Mouse (Mus musculus): ENCODE data around the gene Fgd6.

The Fgd6 gene

DNA sequence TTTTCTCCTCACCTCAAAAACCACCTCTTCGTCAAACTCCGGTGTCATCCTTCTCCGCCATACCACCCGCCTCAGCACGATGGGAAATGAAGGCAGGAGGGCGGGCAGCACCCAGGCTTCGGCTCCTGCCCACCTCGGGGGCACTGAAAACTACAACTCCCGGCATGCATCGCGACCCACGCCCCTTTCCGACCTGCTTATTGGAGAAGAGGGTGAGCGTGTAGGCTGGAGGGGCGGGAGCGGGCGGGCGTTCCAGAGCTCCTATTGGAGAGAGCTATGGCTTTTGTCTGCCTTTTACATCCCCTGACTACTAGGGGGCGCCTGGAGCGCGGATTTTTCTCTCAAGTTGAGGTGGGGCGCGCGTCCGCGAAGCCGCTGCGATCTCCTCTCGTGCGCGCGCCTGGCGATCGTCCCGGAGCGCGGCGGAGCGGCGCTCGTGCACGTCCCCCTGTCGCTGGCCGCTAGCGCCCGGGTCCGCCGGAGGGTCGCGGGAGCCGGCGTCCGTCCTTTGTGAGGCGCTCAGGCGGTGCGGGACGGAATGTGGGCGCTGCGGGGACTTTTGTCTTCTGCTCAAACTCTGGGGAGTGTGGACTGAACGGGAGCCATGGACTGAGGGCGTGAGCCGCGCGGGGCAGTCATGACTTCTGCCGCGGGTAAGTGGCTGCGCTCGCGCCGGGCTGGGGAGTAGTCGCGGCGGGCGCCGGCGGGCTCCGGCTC lies at the start of gene Fgd6, which contains the start of gene Vezt:
Fgd6 (plus strand) TSS at position 344 of the 717 bp plus-strand sequence.
Vezt (minus strand) TSS at position 160 of the 717 bp plus-strand sequence.
- peak; percentile 98 for DNase-seq (ENCODE audit: extremely low read depth, low read depth)

DNA sequence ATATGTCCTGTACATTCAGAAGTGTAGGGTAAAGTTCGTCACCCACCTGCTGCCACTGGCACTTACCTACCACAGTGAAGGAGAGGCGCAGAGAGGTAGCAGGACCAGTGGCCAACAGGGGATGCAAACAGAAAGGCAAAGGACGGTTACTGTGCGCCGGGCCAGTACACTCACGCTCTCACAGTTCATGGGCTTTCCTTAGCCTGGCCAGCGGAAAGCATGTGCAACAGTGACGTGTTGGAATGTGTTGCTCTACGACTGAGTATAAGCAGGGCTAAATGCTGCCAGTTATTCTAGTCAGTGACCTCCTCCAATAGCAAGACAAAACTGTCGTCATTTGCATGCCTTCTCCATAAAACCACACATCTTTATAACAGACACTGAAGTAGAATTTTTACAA lies 41.7 kb upstream of the Fgd6 start:
- DNase-seq (ENCODE audit: extremely low read depth, low read depth): no peak

DNA sequence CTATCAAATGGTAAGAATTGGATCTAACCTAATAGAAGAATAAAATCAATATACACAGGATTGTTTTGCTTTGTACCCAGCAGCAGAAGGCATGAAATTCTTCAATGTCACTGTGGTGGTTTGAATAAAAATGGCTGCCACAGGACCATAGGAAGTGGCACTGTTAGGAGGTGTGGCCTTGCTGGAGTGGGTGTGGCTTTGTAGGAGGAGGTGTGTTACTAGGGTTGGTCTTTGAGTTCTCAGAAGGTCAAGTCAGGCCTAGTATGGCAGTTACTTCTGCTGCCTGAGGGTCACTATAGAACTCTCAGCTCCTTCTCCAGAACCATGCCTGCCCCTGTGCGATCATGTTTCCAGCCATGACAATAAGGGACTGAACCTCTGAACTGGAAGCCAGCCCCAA lies 40.7 kb upstream of the Fgd6 start:
- no peak for DNase-seq (ENCODE audit: extremely low read depth, low read depth)

DNA sequence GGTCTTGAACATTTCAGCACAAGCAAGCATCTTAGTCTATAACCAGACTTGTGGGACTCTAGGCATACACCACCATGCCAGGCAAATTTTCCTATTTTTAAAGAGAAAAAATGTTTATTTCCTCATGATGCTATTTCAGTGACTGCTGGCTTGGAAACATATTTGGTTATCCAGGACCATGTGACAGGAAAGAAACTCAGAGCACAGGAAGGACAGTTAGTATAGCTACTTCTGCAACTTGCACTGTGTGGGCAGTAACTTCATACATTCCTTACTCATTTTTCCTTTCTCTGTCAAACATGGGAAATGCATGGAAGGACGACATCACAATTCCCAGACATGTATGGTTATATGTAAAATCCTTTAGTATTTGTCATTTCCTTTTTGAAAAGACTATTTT lies 36.4 kb upstream of the Fgd6 start:
- no peak for DNase-seq (ENCODE audit: extremely low read depth, low read depth)

DNA sequence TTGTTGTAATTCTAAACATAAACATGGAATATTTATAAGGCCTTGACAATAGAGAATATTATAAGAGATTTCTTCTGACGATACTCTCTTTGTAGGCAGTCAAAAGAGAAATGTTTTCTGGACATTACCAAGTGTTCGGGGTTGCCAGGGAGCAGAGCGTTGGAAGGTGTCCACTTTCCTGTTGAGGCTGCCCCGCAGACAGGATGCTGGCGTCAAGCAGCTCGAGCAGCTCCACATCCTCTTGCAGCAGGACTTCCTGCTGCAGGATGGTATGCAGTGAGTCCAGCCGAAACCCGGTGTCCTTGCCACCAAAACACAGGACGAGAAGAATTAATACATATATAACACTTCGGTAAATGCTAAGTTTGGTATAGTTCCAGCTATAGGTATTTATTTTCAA lies 35.6 kb upstream of the Fgd6 start:
- DNase-seq (ENCODE audit: extremely low read depth, low read depth): no peak

- no peak for DNase-seq (ENCODE audit: extremely low read depth, low read depth)
Observed at GRCm38 (mm10) chr10:94008356-94008755, 27.4 kb upstream of the Fgd6 start.

GRCm38 (mm10) chr10:94009991-94010679 lies 25.7 kb upstream of the Fgd6 start:
- DNase-seq (ENCODE audit: extremely low read depth, low read depth): no peak

GRCm38 (mm10) chr10:94011024-94011423 lies 24.8 kb upstream of the Fgd6 start:
- no peak for DNase-seq (ENCODE audit: extremely low read depth, low read depth)

DNA sequence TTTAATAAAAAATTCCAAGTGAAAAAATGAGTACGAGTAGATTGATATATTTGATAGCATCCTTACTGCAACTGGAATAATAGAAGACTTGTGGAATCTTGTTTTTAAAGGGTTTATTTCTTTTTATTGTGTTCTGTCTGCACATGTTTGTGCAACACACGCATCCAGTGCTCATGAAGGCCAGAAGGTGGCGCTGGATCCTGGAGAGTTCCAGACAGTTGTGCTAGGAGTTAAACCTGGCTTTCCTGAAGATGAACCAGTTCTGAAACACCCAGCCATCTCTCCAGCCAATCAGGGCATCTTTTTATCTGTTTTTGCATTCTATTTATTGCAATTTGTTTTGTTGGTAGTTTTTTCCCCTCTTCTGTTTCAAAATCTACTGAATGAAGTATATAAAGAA lies 22.6 kb upstream of the Fgd6 start:
- DNase-seq (ENCODE audit: extremely low read depth, low read depth): peak; percentile 43

GRCm38 (mm10) chr10:94014200-94014599 lies 21.6 kb upstream of the Fgd6 start:
- no peak for DNase-seq (ENCODE audit: extremely low read depth, low read depth)

DNA sequence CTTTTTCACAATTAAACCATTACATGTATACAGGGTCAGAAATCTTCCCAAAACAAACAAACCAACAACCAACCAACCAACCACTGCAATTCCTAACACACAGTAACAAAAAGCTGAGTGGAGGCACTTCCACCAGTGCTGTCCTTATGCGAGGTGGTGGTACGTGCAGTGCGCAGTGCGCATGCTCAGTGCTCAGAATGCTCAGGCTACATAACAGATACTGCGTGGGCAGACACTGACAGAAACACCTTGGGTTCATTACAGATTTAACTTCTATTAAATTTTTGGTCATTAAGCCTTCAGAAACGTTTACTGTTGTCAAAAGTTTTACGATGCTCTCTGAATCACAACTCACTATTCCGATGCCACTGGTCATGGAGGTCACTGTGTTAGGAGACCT lies 18.3 kb upstream of the Fgd6 start:
- DNase-seq (ENCODE audit: extremely low read depth, low read depth): no peak

DNA sequence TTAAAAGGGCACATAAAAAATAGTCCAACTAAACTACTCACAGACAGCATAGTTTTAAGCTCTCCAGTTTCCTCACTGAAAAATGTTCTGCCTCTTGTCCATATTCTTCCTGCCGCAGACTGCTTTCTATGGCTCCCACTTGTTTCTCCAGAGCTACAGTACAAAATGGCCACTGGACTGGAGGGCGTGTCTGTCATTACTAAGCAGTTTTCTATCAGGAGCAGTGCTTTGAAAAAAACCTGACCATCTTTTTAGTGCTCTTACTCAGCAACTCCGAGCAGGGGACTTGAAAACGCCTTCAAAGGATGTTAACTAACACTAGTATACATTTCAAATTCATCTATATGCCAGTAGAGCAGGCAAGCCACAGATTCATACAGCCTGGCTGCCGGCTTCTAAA lies 15.2 kb upstream of the Fgd6 start:
- DNase-seq (ENCODE audit: extremely low read depth, low read depth): peak; percentile 55

- no peak for DNase-seq (ENCODE audit: extremely low read depth, low read depth)
Observed at GRCm38 (mm10) chr10:94021059-94021458, 14.7 kb upstream of the Fgd6 start.

- no peak for DNase-seq (ENCODE audit: extremely low read depth, low read depth)
Observed at GRCm38 (mm10) chr10:94025079-94025478, 10.7 kb upstream of the Fgd6 start.

GRCm38 (mm10) chr10:94028493-94028892 lies 7.3 kb upstream of the Fgd6 start:
- DNase-seq (ENCODE audit: extremely low read depth, low read depth): no peak

DNA sequence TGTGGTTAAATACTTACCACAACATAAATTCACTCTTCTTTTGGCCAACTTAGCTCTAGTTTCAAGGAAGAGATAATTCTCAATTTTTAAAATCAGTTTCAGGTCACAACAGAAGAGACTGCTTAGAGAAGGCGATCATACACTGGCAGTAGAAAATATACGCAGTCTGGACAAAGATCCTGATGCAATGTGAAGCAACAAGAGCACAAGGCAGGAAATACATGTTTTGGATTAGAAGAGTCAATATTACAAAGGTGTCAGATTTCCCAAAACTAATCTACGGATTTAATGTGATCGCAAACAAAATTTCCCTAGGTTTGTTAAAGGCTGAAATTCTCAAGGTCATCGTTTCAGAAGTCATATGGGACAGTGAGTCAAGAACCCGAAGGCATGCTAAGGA lies 4.6 kb upstream of the Fgd6 start:
- DNase-seq (ENCODE audit: extremely low read depth, low read depth): no peak

DNA sequence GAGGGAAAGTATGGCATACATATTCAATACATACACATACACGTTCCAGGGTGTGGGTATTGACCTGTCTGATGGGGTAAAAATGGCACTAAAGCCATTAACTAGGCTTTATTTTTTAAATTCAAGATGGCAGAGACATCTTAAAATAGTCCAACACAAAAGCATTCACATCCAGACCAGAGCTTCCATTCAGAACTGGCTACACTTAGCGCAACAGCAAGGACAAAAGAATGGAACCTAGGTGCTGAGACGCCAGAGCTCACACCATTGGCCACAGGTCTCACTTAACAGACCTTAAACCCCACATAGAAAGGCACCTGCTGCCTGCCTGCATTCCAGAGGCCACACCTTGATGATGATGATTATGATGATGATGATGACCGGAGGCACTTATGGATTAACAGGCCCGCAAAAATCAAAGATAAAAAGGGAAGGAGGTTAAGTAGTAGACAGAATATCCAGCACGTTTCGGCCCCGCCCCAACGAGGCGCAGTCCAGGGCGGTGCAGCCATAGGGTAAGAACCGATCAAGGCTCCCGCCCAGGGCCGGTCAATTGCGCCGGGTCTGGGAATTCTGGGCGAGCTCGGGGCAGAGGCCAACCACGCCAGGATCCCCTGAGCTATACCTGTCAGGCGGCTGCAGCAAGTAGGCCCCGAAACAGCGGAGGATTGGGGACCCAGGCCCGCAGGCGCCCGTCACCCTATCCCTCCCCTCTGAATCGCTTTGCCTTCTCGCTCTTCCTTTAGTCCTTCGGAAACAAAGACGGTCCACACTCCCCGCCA lies 734 bp upstream of the Fgd6 start:
- DNase-seq (ENCODE audit: extremely low read depth, low read depth): peak; percentile 43

DNA sequence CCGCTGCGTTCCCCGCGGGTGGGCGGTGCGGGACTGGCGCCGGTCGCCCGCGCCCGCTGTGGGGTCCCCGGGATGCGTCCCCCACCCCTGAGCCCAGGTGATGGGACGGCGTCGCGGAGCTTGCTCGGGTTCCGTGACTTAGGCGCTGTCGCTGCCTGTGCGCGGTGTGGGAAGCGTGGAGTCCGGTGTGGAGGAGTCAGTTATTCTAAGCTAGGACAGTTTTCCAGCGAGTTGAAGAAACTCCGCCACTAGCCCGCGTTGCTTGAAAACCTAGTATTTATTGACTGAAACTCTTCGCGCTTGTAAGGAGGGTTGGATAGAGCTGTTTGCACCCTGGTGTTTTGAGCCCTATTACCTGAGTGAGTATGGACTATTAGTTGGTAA lies 566 bp downstream of the Fgd6 start:
- DNase-seq (ENCODE audit: extremely low read depth, low read depth): no peak

DNA sequence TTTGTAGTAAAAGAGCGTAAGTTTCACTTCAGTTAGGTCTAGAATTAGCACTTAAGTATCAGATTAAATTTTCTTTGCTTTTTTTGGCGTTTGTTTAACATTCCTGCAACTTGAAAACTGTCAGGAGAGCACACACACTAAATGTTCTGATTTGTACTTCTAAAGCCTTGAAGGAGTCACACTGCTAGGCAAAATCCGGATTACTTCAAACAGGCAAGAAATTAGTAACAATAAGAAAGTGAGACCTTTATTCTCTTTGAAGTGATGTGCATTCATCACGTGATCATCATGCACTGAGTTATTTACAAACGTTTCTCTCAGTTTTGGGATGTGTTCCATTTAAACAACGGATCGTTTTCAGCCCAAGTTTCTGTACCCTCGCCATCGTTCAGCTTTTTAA lies 1.4 kb downstream of the Fgd6 start:
- DNase-seq (ENCODE audit: extremely low read depth, low read depth): no peak

- DNase-seq (ENCODE audit: extremely low read depth, low read depth): no peak
Observed at GRCm38 (mm10) chr10:94037596-94037995, 1.8 kb downstream of the Fgd6 start.

GRCm38 (mm10) chr10:94038366-94039260 lies 2.8 kb downstream of the Fgd6 start:
- no peak for DNase-seq (ENCODE audit: extremely low read depth, low read depth)
